Mouse (Mus musculus): ENCODE data around the gene Mmp25.

- TF ChIP-seq PAX5 (IDR thresholded peaks at IDR 0.05; ENCODE audit: low read length), result no peak
- TF ChIP-seq ZMIZ1 (IDR thresholded peaks at IDR 0.05; ENCODE audit: low read depth, low read length), result no peak
- TF ChIP-seq MEF2A (IDR thresholded peaks at IDR 0.05; ENCODE audit: borderline replicate concordance, low read depth, low read length), result no peak
- no peak for TF ChIP-seq POLR2A (IDR thresholded peaks at IDR 0.05; ENCODE audit: low read depth, low read length)
- TF ChIP-seq HCFC1 (IDR thresholded peaks at IDR 0.05; ENCODE audit: low read depth, low read length), result no peak
- TF ChIP-seq IRF4 (IDR thresholded peaks at IDR 0.05; ENCODE audit: low read depth, low read length), result no peak
- no peak for TF ChIP-seq RAD21 (IDR thresholded peaks at IDR 0.05; ENCODE audit: low read depth, low read length)
These were observed 13.4 kb upstream of the Mmp25 start for GRCm38 (mm10) chr17:23658450-23658849.
